Mouse (Mus musculus): ENCODE measurements around the gene Gatad1. TPM values are rescaled to one million over a fixed set of nuclear protein-coding genes. Genes with fewer than 3 reads are reported as not detected.
"Not testable (repeated sequence)": the region's sequence is repeated elsewhere in the genome, so short reads cannot be mapped to it uniquely, and the experiment has no call there.

The Gatad1 gene
- polyA plus RNA-seq, 1 experiment, result not detected

GRCm38 (mm10) chr5:3620486-3620885 lies 36.5 kb downstream of the Gatad1 start:
- no peaks in the 10 kb centered on the region for H3K4me1 ChIP-seq (ENCODE audit: control insufficient read depth, insufficient read depth, low read length)
- H3K27ac ChIP-seq (ENCODE audit: insufficient read depth, low read depth, low read length), result no peak overlapping the region
- TF ChIP-seq POLR2A (IDR thresholded peaks at IDR 0.05; ENCODE audit: insufficient read depth, low read depth, low read length) (no peak), CTCF (IDR thresholded peaks at IDR 0.05; ENCODE audit: insufficient read depth, low read depth, low read length) (no peak)
- no peak overlapping the region for H3K4me3 ChIP-seq (ENCODE audit: insufficient read depth, low read depth, low read length)
- 88% methylated on average over 7 of the region's 7 CpGs for WGBS

- not testable (repeated sequence) for H3K27ac ChIP-seq (ENCODE audit: insufficient read depth, low read depth, low read length); H3K4me1 ChIP-seq (ENCODE audit: control insufficient read depth, insufficient read depth, low read length); H3K4me3 ChIP-seq (ENCODE audit: insufficient read depth, low read depth, low read length)
- WGBS, result 92% methylated on average over 2 of the region's 2 CpGs
Observed at GRCm38 (mm10) chr5:3611835-3612234, 45.1 kb downstream of the Gatad1 start.

GRCm38 (mm10) chr5:3609241-3609640 lies 47.7 kb downstream of the Gatad1 start:
- H3K4me3 ChIP-seq (ENCODE audit: insufficient read depth, low read depth, low read length), result no peak overlapping the region
- TF ChIP-seq POLR2A (IDR thresholded peaks at IDR 0.05; ENCODE audit: insufficient read depth, low read depth, low read length) (no peak), CTCF (IDR thresholded peaks at IDR 0.05; ENCODE audit: insufficient read depth, low read depth, low read length) (no peak)
- 94% methylated on average over 7 of the region's 7 CpGs for WGBS
- H3K27ac ChIP-seq (ENCODE audit: insufficient read depth, low read depth, low read length), result no peak overlapping the region
- H3K4me1 ChIP-seq (ENCODE audit: control insufficient read depth, insufficient read depth, low read length), result no peaks in the 10 kb centered on the region

GRCm38 (mm10) chr5:3607114-3607513 lies 49.9 kb downstream of the Gatad1 start:
- TF ChIP-seq POLR2A (IDR thresholded peaks at IDR 0.05; ENCODE audit: insufficient read depth, low read depth, low read length) (no peak), CTCF (IDR thresholded peaks at IDR 0.05; ENCODE audit: insufficient read depth, low read depth, low read length) (no peak)
- 97% methylated on average over 9 of the region's 9 CpGs for WGBS
- H3K4me1 ChIP-seq (ENCODE audit: control insufficient read depth, insufficient read depth, low read length), result no peaks in the 10 kb centered on the region
- no peak overlapping the region for H3K4me3 ChIP-seq (ENCODE audit: insufficient read depth, low read depth, low read length)
- H3K27ac ChIP-seq (ENCODE audit: insufficient read depth, low read depth, low read length), result no peak overlapping the region

GRCm38 (mm10) chr5:3600790-3601189 lies 56.2 kb downstream of the Gatad1 start:
- no peak overlapping the region for H3K27ac ChIP-seq (ENCODE audit: insufficient read depth, low read depth, low read length)
- H3K4me1 ChIP-seq (ENCODE audit: control insufficient read depth, insufficient read depth, low read length), result peaks cover 5% of the 10 kb centered on the region; the same call in 1 of the 2 replicates
- TF ChIP-seq CTCF (IDR thresholded peaks at IDR 0.05; ENCODE audit: insufficient read depth, low read depth, low read length) (no peak), POLR2A (IDR thresholded peaks at IDR 0.05; ENCODE audit: insufficient read depth, low read depth, low read length) (no peak)
- H3K4me3 ChIP-seq (ENCODE audit: insufficient read depth, low read depth, low read length), result no peak overlapping the region
- 94% methylated on average over 3 of the region's 3 CpGs for whole genome bisulfite sequencing

GRCm38 (mm10) chr5:3600298-3600697 lies 56.7 kb downstream of the Gatad1 start:
- H3K4me3 ChIP-seq (ENCODE audit: insufficient read depth, low read depth, low read length), result no peak overlapping the region
- no peak overlapping the region for H3K27ac ChIP-seq (ENCODE audit: insufficient read depth, low read depth, low read length)
- 94% methylated on average over 1 of the region's 1 CpGs for WGBS
- peaks cover 5% of the 10 kb centered on the region; the same call in 1 of the 2 replicates for H3K4me1 ChIP-seq (ENCODE audit: control insufficient read depth, insufficient read depth, low read length)
- TF ChIP-seq CTCF (IDR thresholded peaks at IDR 0.05; ENCODE audit: insufficient read depth, low read depth, low read length) (no peak), POLR2A (IDR thresholded peaks at IDR 0.05; ENCODE audit: insufficient read depth, low read depth, low read length) (no peak)

- Histone ChIP-seq H3K4me3 (ENCODE audit: insufficient read depth, low read depth, low read length) (no peak overlapping the region), H3K27ac (ENCODE audit: insufficient read depth, low read depth, low read length) (no peak overlapping the region), H3K4me1 (ENCODE audit: control insufficient read depth, insufficient read depth, low read length) (peaks cover 8% of the 10 kb centered on the region)
- TF ChIP-seq CTCF (IDR thresholded peaks at IDR 0.05; ENCODE audit: insufficient read depth, low read depth, low read length) (no peak), POLR2A (IDR thresholded peaks at IDR 0.05; ENCODE audit: insufficient read depth, low read depth, low read length) (no peak)
- WGBS, result 95% methylated on average over 5 of the region's 5 CpGs
Observed at GRCm38 (mm10) chr5:3598766-3599165, 58.2 kb downstream of the Gatad1 start.

- no peak overlapping the region for H3K4me3 ChIP-seq (ENCODE audit: insufficient read depth, low read depth, low read length)
- peaks cover 8% of the 10 kb centered on the region for H3K4me1 ChIP-seq (ENCODE audit: control insufficient read depth, insufficient read depth, low read length)
- TF ChIP-seq CTCF (IDR thresholded peaks at IDR 0.05; ENCODE audit: insufficient read depth, low read depth, low read length) (no peak), POLR2A (IDR thresholded peaks at IDR 0.05; ENCODE audit: insufficient read depth, low read depth, low read length) (no peak)
- H3K27ac ChIP-seq (ENCODE audit: insufficient read depth, low read depth, low read length), result no peak overlapping the region
Observed at GRCm38 (mm10) chr5:3597171-3597570, 59.8 kb downstream of the Gatad1 start.

- peak within 1 kb of the TSS; percentile 89 for H3K4me3 ChIP-seq (ENCODE audit: insufficient read depth, low read depth, low read length)
- TF ChIP-seq POLR2A (IDR thresholded peaks at IDR 0.05; ENCODE audit: insufficient read depth, low read depth, low read length), result no peak
- peak; percentile 42; the same call in 1 of the 2 replicates for TF ChIP-seq CTCF (IDR thresholded peaks at IDR 0.05; ENCODE audit: insufficient read depth, low read depth, low read length)
- peak within 1 kb of the TSS; percentile 60 for H3K27ac ChIP-seq (ENCODE audit: insufficient read depth, low read depth, low read length)
- peaks cover 8% of the 10 kb centered on the region for H3K4me1 ChIP-seq (ENCODE audit: control insufficient read depth, insufficient read depth, low read length)
- under 1% methylated on average over 31 of the region's 31 CpGs for WGBS
Observed at GRCm38 (mm10) chr5:3596399-3596766, 60.6 kb downstream of the Gatad1 start, which contains the start of gene Rbm48. Gene Rbm48 (minus strand): TSS chr5:3596585.

Measured in olfactory bulb, adult 2 months (tissue).